Mouse (Mus musculus) CH12.LX (cell line): ENCODE data around the gene Galk1. TPM values are rescaled to one million over a fixed set of nuclear protein-coding genes. Genes with fewer than 3 reads are reported as not detected.
A peak's percentile ranks its signal among the peaks of the same experiment; 100 is the strongest.
"Not testable (repeated sequence)": the region's sequence is repeated elsewhere in the genome, so short reads cannot be mapped to it uniquely, and the experiment has no call there.

ENCODE experiments used
- DNase-seq: peaks from one replicate; pipeline ENCODE4 v3.0.0-alpha.2; 2013; ENCODE audit errors: extremely low read depth
- H3K27ac ChIP-seq: 2 replicates; pipeline ENCODE4 v1.5.1; 2012; ENCODE audit warnings: low read depth, mild to moderate bottlenecking, control low read depth, moderate library complexity; ENCODE audit not compliant: insufficient read depth
- H3K27me3 ChIP-seq: replicated peaks from 2 replicates; pipeline ENCODE3; 2012; ENCODE audit warnings: inconsistent platforms
- H3K36me3 ChIP-seq, 2 experiments: replicated peaks in 1 of 2; 2 replicates each; pipeline versions ENCODE3 to v1.6.1; 2012; ENCODE audit warnings: inconsistent platforms in 1 of 2, low read length in 1 of 2, mild to moderate bottlenecking in 1 of 2, mixed read lengths in 1 of 2, moderate library complexity in 1 of 2; ENCODE audit not compliant: control insufficient read depth in 1 of 2, insufficient read depth in 1 of 2
- H3K4me1 ChIP-seq, 2 experiments: 2 replicates each; pipeline ENCODE4 v1.6.1; 2012; ENCODE audit warnings: inconsistent platforms in 1 of 2, moderate library complexity in 1 of 2; ENCODE audit not compliant: insufficient read depth in 2 of 2, control insufficient read depth in 1 of 2
- H3K4me2 ChIP-seq: 2 replicates; pipeline ENCODE4 v1.6.1; 2012; ENCODE audit warnings: low read depth, mild to moderate bottlenecking, control low read depth; ENCODE audit not compliant: poor library complexity, insufficient read depth, severe bottlenecking
- H3K4me3 ChIP-seq, 3 experiments: fragments of 150-350 bp in 1 of 3; sonication (generic) in 1 of 3; replicated peaks in 1 of 3; 2 replicates each; pipeline versions ENCODE3 to v1.5.1; 2011 to 2012; ENCODE audit warnings: low read depth in 2 of 3, low read length in 2 of 3, mild to moderate bottlenecking in 2 of 3, moderate library complexity in 2 of 3, control low read depth in 1 of 3, improper control_type of control experiment in 1 of 3, inconsistent platforms in 1 of 3, mixed read lengths in 1 of 3; ENCODE audit not compliant: poor library complexity in 1 of 3
- H3K79me2 ChIP-seq: replicated peaks from 2 replicates; pipeline ENCODE4 v1.6.1; 2012; ENCODE audit warnings: mild to moderate bottlenecking, moderate library complexity; ENCODE audit not compliant: control insufficient read depth, poor library complexity, insufficient read depth, severe bottlenecking; ENCODE audit errors: extremely low read depth
- H3K9ac ChIP-seq: 2 replicates; pipeline ENCODE4 v1.6.1; 2012; ENCODE audit warnings: low read depth, mild to moderate bottlenecking, control low read depth, moderate library complexity; ENCODE audit not compliant: insufficient read depth
- H3K9me3 ChIP-seq: replicated peaks from 2 replicates; pipeline ENCODE3; 2012; ENCODE audit warnings: low read length, inconsistent platforms, mixed read lengths
- BHLHE40 ChIP-seq: IDR thresholded peaks from 2 replicates; pipeline ENCODE4 v1.6.1; 2011; ENCODE audit warnings: mild to moderate bottlenecking, low read depth, low read length, improper control_type of control experiment
- CHD1 ChIP-seq: IDR thresholded peaks from 2 replicates; pipeline ENCODE4 v1.6.1; 2012; ENCODE audit warnings: low read depth, low read length, improper control_type of control experiment, inconsistent platforms
- CTCF ChIP-seq, 2 experiments: IDR thresholded peaks in 1 of 2; conservative IDR thresholded peaks in 1 of 2; 2 replicates each; pipeline ENCODE4 v1.5.1; 2011 to 2012; ENCODE audit warnings: low read depth in 2 of 2, low read length in 2 of 2, improper control_type of control experiment in 1 of 2, inconsistent platforms in 1 of 2, mild to moderate bottlenecking in 1 of 2, moderate library complexity in 1 of 2
- ETS1 ChIP-seq: conservative IDR thresholded peaks from 2 replicates; pipeline ENCODE4 v1.6.1; 2012; ENCODE audit warnings: low read depth, mild to moderate bottlenecking, inconsistent platforms, low read length, improper control_type of control experiment, moderate library complexity
- MAX ChIP-seq: IDR thresholded peaks from 2 replicates; pipeline ENCODE4 v1.6.1; 2011; ENCODE audit warnings: low read length, improper control_type of control experiment
- MEF2A ChIP-seq: IDR thresholded peaks from 2 replicates; pipeline ENCODE4 v1.6.1; 2014; ENCODE audit warnings: low read depth, mild to moderate bottlenecking, inconsistent platforms, low read length, improper control_type of control experiment, borderline replicate concordance
- UBTF ChIP-seq: IDR thresholded peaks from 2 replicates; pipeline ENCODE4 v1.6.1; 2012; ENCODE audit warnings: low read depth, mild to moderate bottlenecking, inconsistent platforms, low read length, improper control_type of control experiment, moderate library complexity
- ZC3H11A ChIP-seq: IDR thresholded peaks from 2 replicates; pipeline ENCODE4 v1.6.1; 2012; ENCODE audit warnings: low read depth, mild to moderate bottlenecking, inconsistent platforms, low read length, improper control_type of control experiment
- ZNF384 ChIP-seq: IDR thresholded peaks from 2 replicates; pipeline ENCODE4 v1.6.1; 2012; ENCODE audit warnings: low read depth, low read length, improper control_type of control experiment, inconsistent platforms
- dilution Hi-C: fragments of 300-500 bp; cut with MboI; formaldehyde crosslinking; loops from 2 replicates; pipeline ENCODE4 v1.14.3; 2020; ENCODE audit warnings: low sequenced_read_pairs; ENCODE audit not compliant: extremely low pct_unique_long_range_greater_than_20kb, extremely low pct_ligation_motif_present
- in situ Hi-C: fragments of 300-500 bp; cut with MboI; formaldehyde crosslinking; loops from 3 replicates; pipeline ENCODE4 v1.14.3; 2019; ENCODE audit warnings: low sequenced_read_pairs, low pct_ligation_motif_present, low pct_unique_long_range_greater_than_20kb, mixed read lengths
- polyA plus RNA-seq: library from polyadenylated mRNA; unstranded; fragments of >175 nt; gene quantifications from 2 replicates; pipeline ENCODE4 v1.2.1, GENCODE M21; 2012; ENCODE audit warnings: low read depth; ENCODE audit not compliant: insufficient read length
- total RNA-seq, 2 experiments: library from RNA; depleted of rRNA; stranded (reverse); fragments of 300-350 nt in 1 of 2; fragments of >200 nt in 1 of 2; gene quantifications; 2 replicates each; pipeline ENCODE4 v1.2.3; 2012 to 2014

Gene Galk1
- total and polyA plus RNA-seq, 3 experiments = 263 to 413 (median 293) TPM

DNA sequence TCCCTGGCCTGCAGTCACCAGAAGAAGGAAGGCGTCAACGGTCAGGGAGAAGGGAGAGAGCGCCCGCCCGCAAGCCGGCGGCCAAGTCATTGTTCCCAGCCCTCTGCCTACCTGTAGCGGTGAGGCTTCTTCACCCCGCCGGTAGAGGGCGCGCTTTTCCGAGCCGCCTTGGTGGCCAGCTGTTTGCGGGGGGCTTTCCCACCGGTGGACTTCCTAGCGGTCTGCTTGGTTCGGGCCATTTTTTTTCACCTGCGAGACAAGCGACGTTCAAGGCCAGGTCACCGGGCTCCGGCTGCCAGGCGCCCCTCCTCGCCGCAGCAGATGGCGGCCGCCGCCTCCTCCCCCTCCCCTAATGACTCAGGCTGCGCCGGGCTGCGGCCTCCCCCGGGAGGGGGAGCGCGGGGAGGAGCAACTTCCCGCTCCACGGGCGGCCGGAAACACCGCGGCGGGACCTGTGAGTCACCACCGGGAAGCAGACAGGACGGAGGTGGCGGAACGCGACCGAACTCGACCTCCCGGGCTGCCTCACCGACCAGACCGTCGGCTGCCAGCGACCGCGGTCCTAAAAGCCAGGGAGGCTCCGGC, 11.3 kb upstream of the Galk1 start:
- dilution Hi-C loops = no loop called here
- Histone ChIP-seq H3K4me1 (peaks cover 5 to 25% of the 10 kb centered on the region in 2 experiments; a peak in 3 of 4 replicates), H3K9ac (peak overlapping the region; percentile 98)
- TF ChIP-seq CTCF (conservative IDR thresholded peaks at IDR 0.05 in 1 of 2, IDR thresholded peaks at IDR 0.05 in 1 of 2; ENCODE audit: low read depth in 2 of 2, low read length in 2 of 2) (peak in 1 of 2 experiments; percentile 70; a peak in 2 of 4 replicates), MEF2A (peak; percentile 70), MAX (no peak), ZNF384 (peak; percentile 68; the same call in 1 of the 2 replicates), ETS1 (peak; percentile 64; the same call in 1 of the 2 replicates), BHLHE40 (peak; percentile 49; the same call in 1 of the 2 replicates), CHD1 (0 out of 2 replicates have a peak, but pooled peaks have one; percentile 48), ZC3H11A (no peak), UBTF (peak; percentile 80; the same call in 1 of the 2 replicates)
- TF ChIP-seq, all 38 proteins: peak for 7
- H3K9me3 ChIP-seq = no peaks in the 10 kb centered on the region
- H3K4me3 ChIP-seq = peak overlapping the region; percentile 60 to 82 (median 81)
- peaks cover 16% of the 10 kb centered on the region for H3K27me3 ChIP-seq
- peaks cover 11% of the 10 kb centered on the region for H3K79me2 ChIP-seq
- DNase-seq = peak; percentile 90
- in situ Hi-C loops = loop anchor here (25.0 kb wide), 1 partner anchor 412 kb away; the partner anchor contains the start of genes Gga3, Mif4gd and Mrps7
- H3K27ac ChIP-seq = peak overlapping the region; percentile 93
- H3K36me3 ChIP-seq = peaks cover 17 to 23% of the 10 kb centered on the region in 2 experiments
- H3K4me2 ChIP-seq = no peak overlapping the region

DNA sequence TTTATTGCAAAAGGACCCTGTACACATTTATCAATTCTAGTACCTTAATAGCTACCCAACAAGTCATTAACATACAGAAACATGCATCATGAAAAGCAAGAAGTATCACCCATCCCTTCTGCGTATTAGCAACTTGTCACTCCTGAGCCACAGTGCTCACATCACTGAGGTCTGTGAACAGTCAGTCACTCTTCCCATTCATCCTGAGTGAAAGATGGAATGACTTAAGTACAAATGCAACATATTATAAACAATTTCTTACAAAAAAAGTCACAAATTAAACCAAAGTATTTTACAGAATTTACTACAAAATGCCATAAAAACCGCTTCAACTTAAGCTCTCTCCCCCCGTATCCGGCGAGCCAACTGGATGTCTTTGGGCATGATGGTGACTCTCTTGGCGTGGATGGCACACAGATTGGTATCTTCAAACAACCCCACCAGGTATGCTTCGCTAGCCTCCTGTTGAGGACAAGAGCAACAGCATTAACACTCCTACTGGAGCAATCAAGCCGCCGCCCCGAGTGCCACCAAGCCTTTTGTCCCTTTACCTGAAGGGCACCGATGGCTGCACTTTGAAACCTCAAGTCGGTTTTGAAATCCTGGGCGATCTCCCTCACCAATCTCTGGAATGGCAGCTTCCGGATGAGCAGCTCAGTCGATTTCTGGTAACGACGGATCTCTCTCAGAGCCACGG, 10.7 kb upstream of the Galk1 start:
- TF ChIP-seq CHD1 = 0 out of 2 replicates have a peak, but pooled peaks have one; percentile 4
- Histone ChIP-seq H3K27ac (peak overlapping the region; percentile 93), H3K4me2 (peak overlapping the region; percentile 7; the same call in 1 of the 2 replicates), H3K4me3 (peak overlapping the region; percentile 60 to 82 (median 81)), H3K9ac (peak overlapping the region; percentile 98), H3K79me2 (peaks cover 11% of the 10 kb centered on the region), H3K4me1 (peaks cover 2 to 22% of the 10 kb centered on the region in 2 experiments; a peak in 3 of 4 replicates), H3K36me3 (peaks cover 17 to 23% of the 10 kb centered on the region in 2 experiments), H3K27me3 (peaks cover 13% of the 10 kb centered on the region)
- H3K9me3 ChIP-seq, dilution Hi-C loops, DNase-seq: not testable (repeated sequence)
- in situ Hi-C loops = loop anchor here (25.0 kb wide), 1 partner anchor 411 kb away; the partner anchor contains the start of genes Gga3, Mif4gd and Mrps7
